Comparison of ENCODE assay signal across 8 mouse cellular contexts in the genomic region with DNA sequence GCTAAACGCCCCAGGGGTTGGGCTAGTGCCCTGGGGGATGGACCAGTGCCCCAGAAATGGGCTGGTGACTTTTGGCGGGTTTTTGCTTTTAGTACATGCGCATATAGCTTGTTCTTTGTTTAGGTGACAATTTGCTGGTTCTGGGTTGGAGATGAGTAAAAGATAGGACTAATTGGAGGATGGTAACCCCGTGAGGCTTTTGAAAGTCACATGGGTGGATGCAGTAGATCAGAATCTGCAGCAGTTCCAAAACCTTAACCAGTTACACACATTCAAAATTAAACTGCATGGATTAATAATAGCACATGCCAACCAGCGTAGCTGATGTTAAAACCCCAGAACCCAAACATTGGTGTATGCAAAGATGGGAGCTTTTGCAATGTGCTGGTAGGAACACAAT. TPM values are rescaled to one million over a fixed set of nuclear protein-coding genes. Genes with fewer than 3 reads are reported as not detected.
A peak's percentile ranks its signal among the peaks of the same experiment; 100 is the strongest.
DNase-seq lines count a peak whose midpoint lies in the region; ATAC-seq and TF ChIP-seq lines count a peak whose summit lies in the region.
"Had no signal": no experiment of that assay in that cellular context is flagged by ENCODE, and none has a peak within 500 bp of the region (broad histone marks: within the 10 kb centered on the region; RNA-seq: fewer than 3 reads in every experiment).

No protein-coding gene starts in this region.

- H3K36me3 ChIP-seq in hindbrain, embryonic 12.5 days, result no peaks in the 10 kb centered on the region
- H3K36me3 ChIP-seq in hindbrain, embryonic 11.5 days (ENCODE audit: control insufficient read depth, insufficient read depth, low read length), result no peaks in the 10 kb centered on the region
- H3K36me3 ChIP-seq in forebrain, embryonic 15.5 days, result no peaks in the 10 kb centered on the region
- H3K36me3 ChIP-seq in midbrain, embryonic 14.5 days (ENCODE audit: control insufficient read depth, insufficient read depth, low read length), result no peaks in the 10 kb centered on the region
- H3K36me3 ChIP-seq in liver, postnatal 0 days (replicated peaks; ENCODE audit: insufficient read depth, low read length), result no peaks in the 10 kb centered on the region

- WGBS in hindbrain, embryonic 12.5 days, result 51% methylated on average over 5 of the region's 5 CpGs
- WGBS in hindbrain, embryonic 11.5 days, result 53% methylated on average over 5 of the region's 5 CpGs
- WGBS in forebrain, embryonic 15.5 days, result 43% methylated on average over 5 of the region's 5 CpGs
- WGBS in midbrain, embryonic 14.5 days, result 51% methylated on average over 5 of the region's 5 CpGs
- WGBS in liver, postnatal 0 days (ENCODE audit: insufficient replicate concordance), result 43% methylated on average over 5 of the region's 5 CpGs

- no peaks in the 10 kb centered on the region for H3K4me1 ChIP-seq in hindbrain, embryonic 12.5 days
- H3K4me1 ChIP-seq in hindbrain, embryonic 11.5 days (replicated peaks; ENCODE audit: control insufficient read depth, insufficient read depth, low read length), result no peaks in the 10 kb centered on the region
- H3K4me1 ChIP-seq in forebrain, embryonic 15.5 days, result 0 out of 2 replicates have a peak, but pooled peaks cover 4% of the 10 kb centered on the region
- H3K4me1 ChIP-seq in midbrain, embryonic 14.5 days (ENCODE audit: control insufficient read depth, insufficient read depth, low read length), result no peaks in the 10 kb centered on the region
- peaks cover 4% of the 10 kb centered on the region; the same call in 1 of the 2 replicates for H3K4me1 ChIP-seq in liver, postnatal 0 days (ENCODE audit: insufficient read depth)

- H3K27me3 ChIP-seq in hindbrain, embryonic 12.5 days, result no peaks in the 10 kb centered on the region
- H3K27me3 ChIP-seq in hindbrain, embryonic 11.5 days (ENCODE audit: control insufficient read depth, insufficient read depth, low read length), result no peaks in the 10 kb centered on the region
- H3K27me3 ChIP-seq in forebrain, embryonic 15.5 days, result no peaks in the 10 kb centered on the region
- H3K27me3 ChIP-seq in midbrain, embryonic 14.5 days (ENCODE audit: control insufficient read depth, insufficient read depth, low read length), result no peaks in the 10 kb centered on the region
- no peaks in the 10 kb centered on the region for H3K27me3 ChIP-seq in liver, postnatal 0 days (ENCODE audit: insufficient read depth, low read length)

- DNase-seq in hindbrain, embryonic 11.5 days (ENCODE audit: low spot score), result no peak
- DNase-seq in T-cell, adult 2 months (ENCODE audit: low spot score), result peak; percentile 10
- DNase-seq in midbrain, embryonic 14.5 days, result peak; percentile 6
- DNase-seq in thymus, postnatal 4 days, result no peak
- no peak for DNase-seq in liver, postnatal 0 days
- DNase-seq: cerebellum, postnatal 25 days had no signal

- no peak overlapping the region for H3K4me3 ChIP-seq in hindbrain, embryonic 12.5 days
- H3K4me3 ChIP-seq in hindbrain, embryonic 11.5 days (ENCODE audit: low read depth, low read length), result no peak overlapping the region
- no peak overlapping the region; the same call in 1 of the 2 replicates for H3K4me3 ChIP-seq in forebrain, embryonic 15.5 days
- H3K4me3 ChIP-seq in midbrain, embryonic 14.5 days (replicated peaks; ENCODE audit: low read depth, low read length), result no peak overlapping the region
- H3K4me3 ChIP-seq in liver, postnatal 0 days (ENCODE audit: low read depth, low read length), result no peak overlapping the region

- H3K9me3 ChIP-seq in hindbrain, embryonic 12.5 days (replicated peaks), result no peaks in the 10 kb centered on the region
- H3K9me3 ChIP-seq in hindbrain, embryonic 11.5 days (ENCODE audit: control insufficient read depth, low read length), result no peaks in the 10 kb centered on the region
- H3K9me3 ChIP-seq in forebrain, embryonic 15.5 days, result no peaks in the 10 kb centered on the region
- no peaks in the 10 kb centered on the region for H3K9me3 ChIP-seq in midbrain, embryonic 14.5 days (ENCODE audit: control insufficient read depth, low read length)
- H3K9me3 ChIP-seq in liver, postnatal 0 days (ENCODE audit: low read length), result no peaks in the 10 kb centered on the region

- ATAC-seq in hindbrain, embryonic 12.5 days (ENCODE audit: low FRiP score), result 0 out of 2 replicates have a peak, but pooled peaks have one; percentile 22
- ATAC-seq in hindbrain, embryonic 11.5 days (ENCODE audit: low FRiP score), result no peak
- ATAC-seq in forebrain, embryonic 15.5 days (replicated peaks), result peak; percentile 38
- ATAC-seq in midbrain, embryonic 14.5 days (ENCODE audit: low FRiP score, low TSS enrichment), result no peak
- no peak for ATAC-seq in liver, postnatal 0 days

- no peak for TF ChIP-seq EP300 in liver, postnatal 0 days (IDR thresholded peaks at IDR 0.05; ENCODE audit: low read depth)

- no peak for TF ChIP-seq CTCF in liver, postnatal 0 days (IDR thresholded peaks at IDR 0.05; ENCODE audit: low read depth)

- H3K9ac ChIP-seq in hindbrain, embryonic 12.5 days, result no peak overlapping the region
- H3K9ac ChIP-seq in hindbrain, embryonic 11.5 days (ENCODE audit: low read depth, low read length), result no peak overlapping the region
- H3K9ac ChIP-seq in forebrain, embryonic 15.5 days (replicated peaks), result no peak overlapping the region
- no peak overlapping the region for H3K9ac ChIP-seq in midbrain, embryonic 14.5 days (replicated peaks; ENCODE audit: low read length)
- no peak overlapping the region for H3K9ac ChIP-seq in liver, postnatal 0 days (replicated peaks)

- 0 out of 2 replicates have a peak overlapping the region, but pooled peaks have one; percentile 37 for H3K4me2 ChIP-seq in hindbrain, embryonic 12.5 days (replicated peaks)
- no peak overlapping the region for H3K4me2 ChIP-seq in hindbrain, embryonic 11.5 days (replicated peaks; ENCODE audit: low read depth, low read length)
- H3K4me2 ChIP-seq in forebrain, embryonic 15.5 days (replicated peaks), result peak overlapping the region; percentile 37
- H3K4me2 ChIP-seq in midbrain, embryonic 14.5 days (ENCODE audit: low read length), result peak overlapping the region; percentile 30; the same call in 1 of the 2 replicates
- H3K4me2 ChIP-seq in liver, postnatal 0 days (ENCODE audit: low read depth, low read length), result no peak overlapping the region

- H3K27ac ChIP-seq in hindbrain, embryonic 12.5 days, result no peak overlapping the region
- H3K27ac ChIP-seq in hindbrain, embryonic 11.5 days (ENCODE audit: low read depth, low read length), result no peak overlapping the region
- no peak overlapping the region for H3K27ac ChIP-seq in forebrain, embryonic 15.5 days (replicated peaks)
- H3K27ac ChIP-seq in midbrain, embryonic 14.5 days (replicated peaks; ENCODE audit: low read depth, low read length), result no peak overlapping the region
- no peak overlapping the region for H3K27ac ChIP-seq in liver, postnatal 0 days (ENCODE audit: low read depth)

RNA-seq across cellular contexts. Expression of a gene that starts 57.9 kb away (rescaled TPM):
- 1.4 TPM in 2 replicates for polyA plus RNA-seq in hindbrain, embryonic 12.5 days (2016; fragmentation: Nextera tagmentation; extraction: Ambion mirVana)
- 0.83 and 1.0 TPM in 2 replicates for polyA plus RNA-seq in hindbrain, embryonic 11.5 days (2014; fragmentation: Nextera tagmentation; extraction: Ambion mirVana)
- 0.98 and 1.1 TPM in 2 replicates for polyA plus RNA-seq in forebrain, embryonic 15.5 days (2015; fragmentation: Nextera tagmentation; extraction: Ambion mirVana)
- 1.2 and 2.4 TPM in 2 replicates for polyA plus RNA-seq in midbrain, embryonic 14.5 days (2014; fragmentation: Nextera tagmentation; extraction: Ambion mirVana)
- 3.8 and 4.5 TPM in 2 replicates for polyA plus RNA-seq in liver, postnatal 0 days (2015; fragmentation: Nextera tagmentation; extraction: Ambion mirVana)

Comparison
In these comparisons a context has a peak if more than half of its experiments do, and no peak if none do; other contexts are left out.
1. ATAC-seq: peak in hindbrain, embryonic 12.5 days (single experiment) and forebrain, embryonic 15.5 days (single experiment); none in hindbrain, embryonic 11.5 days (single experiment), midbrain, embryonic 14.5 days (single experiment) and liver, postnatal 0 days (single experiment).
2. H3K4me2 ChIP-seq: peak in hindbrain, embryonic 12.5 days (single experiment), forebrain, embryonic 15.5 days (single experiment) and midbrain, embryonic 14.5 days (single experiment); none in hindbrain, embryonic 11.5 days (single experiment) and liver, postnatal 0 days (single experiment).
3. DNase-seq: peak in T-cell, adult 2 months (single experiment) and midbrain, embryonic 14.5 days (single experiment); none in hindbrain, embryonic 11.5 days (single experiment), thymus, postnatal 4 days (single experiment) and liver, postnatal 0 days (single experiment).